Mouse (Mus musculus): ENCODE measurements at regions not wholly inside any gene's neighbourhood (a gene's known extent, or its start where the extent isn't known, plus 50 kb on each side); places are given as distances from the start of the nearest gene placed in this dataset.
A peak's percentile ranks its signal among the peaks of the same experiment; 100 is the strongest.

GRCm38 (mm10) chr5:103293953-103294352 is 82.8 kb upstream of the Mapk10 start:
- H3K4me1 ChIP-seq (ENCODE audit: control insufficient read depth, insufficient read depth, low read length) = no peaks in the 10 kb centered on the region
- no peak overlapping the region for H3K27ac ChIP-seq (replicated peaks; ENCODE audit: low read depth, low read length)
- WGBS = 82% methylated on average over 3 of the region's 3 CpGs
- no peak overlapping the region for H3K4me3 ChIP-seq (ENCODE audit: low read depth, low read length)
- ATAC-seq (ENCODE audit: low read depth) = no peak
- 0 out of 2 replicates have a peak, but pooled peaks cover 3% of the 10 kb centered on the region for H3K9me3 ChIP-seq (ENCODE audit: control insufficient read depth, low read length)
- H3K27me3 ChIP-seq (replicated peaks; ENCODE audit: control insufficient read depth, insufficient read depth, low read length) = no peaks in the 10 kb centered on the region
- H3K9ac ChIP-seq (ENCODE audit: low read depth, low read length) = no peak overlapping the region
- no peaks in the 10 kb centered on the region for H3K36me3 ChIP-seq (ENCODE audit: control insufficient read depth, insufficient read depth, low read length)
- H3K4me2 ChIP-seq (ENCODE audit: low read depth, low read length) = no peak overlapping the region
- no peak for DNase-seq (ENCODE audit: low spot score)

GRCm38 (mm10) chr5:103291691-103292090 is 80.6 kb upstream of the Mapk10 start:
- ATAC-seq (ENCODE audit: low read depth) (no peak), DNase-seq (ENCODE audit: low spot score) (no peak)
- Histone ChIP-seq H3K4me2 (ENCODE audit: low read depth, low read length) (no peak overlapping the region), H3K4me3 (ENCODE audit: low read depth, low read length) (no peak overlapping the region), H3K4me1 (ENCODE audit: control insufficient read depth, insufficient read depth, low read length) (no peaks in the 10 kb centered on the region), H3K27me3 (replicated peaks; ENCODE audit: control insufficient read depth, insufficient read depth, low read length) (no peaks in the 10 kb centered on the region), H3K27ac (replicated peaks; ENCODE audit: low read depth, low read length) (no peak overlapping the region), H3K9ac (ENCODE audit: low read depth, low read length) (no peak overlapping the region), H3K36me3 (ENCODE audit: control insufficient read depth, insufficient read depth, low read length) (no peaks in the 10 kb centered on the region), H3K9me3 (ENCODE audit: control insufficient read depth, low read length) (0 out of 2 replicates have a peak, but pooled peaks cover 3% of the 10 kb centered on the region)
- 89% methylated on average over 9 of the region's 9 CpGs for WGBS

- ATAC-seq (ENCODE audit: low read depth) = no peak
Measured at GRCm38 (mm10) chr5:103291219-103291618, 80.1 kb upstream of the Mapk10 start.

GRCm38 (mm10) chr5:103269206-103269605 is 58.1 kb upstream of the Mapk10 start:
- Histone ChIP-seq H3K36me3 (ENCODE audit: control insufficient read depth, insufficient read depth, low read length) (no peaks in the 10 kb centered on the region), H3K27ac (replicated peaks; ENCODE audit: low read depth, low read length) (no peak overlapping the region), H3K4me3 (ENCODE audit: low read depth, low read length) (no peak overlapping the region), H3K27me3 (replicated peaks; ENCODE audit: control insufficient read depth, insufficient read depth, low read length) (no peaks in the 10 kb centered on the region), H3K4me1 (ENCODE audit: control insufficient read depth, insufficient read depth, low read length) (no peaks in the 10 kb centered on the region), H3K4me2 (ENCODE audit: low read depth, low read length) (no peak overlapping the region), H3K9ac (ENCODE audit: low read depth, low read length) (no peak overlapping the region), H3K9me3 (ENCODE audit: control insufficient read depth, low read length) (no peaks in the 10 kb centered on the region)
- no peak for ATAC-seq (ENCODE audit: low read depth)
- no peak for DNase-seq (ENCODE audit: low spot score)
- WGBS = 75% methylated on average over 6 of the region's 6 CpGs

More at GRCm38 (mm10) chr5:103291219-103291618, 80.1 kb upstream of the Mapk10 start:
- WGBS = 94% methylated on average over 8 of the region's 8 CpGs
- Histone ChIP-seq H3K9me3 (ENCODE audit: control insufficient read depth, low read length) (0 out of 2 replicates have a peak, but pooled peaks cover under 1% of the 10 kb centered on the region), H3K27me3 (replicated peaks; ENCODE audit: control insufficient read depth, insufficient read depth, low read length) (no peaks in the 10 kb centered on the region), H3K9ac (ENCODE audit: low read depth, low read length) (no peak overlapping the region), H3K4me1 (ENCODE audit: control insufficient read depth, insufficient read depth, low read length) (no peaks in the 10 kb centered on the region), H3K27ac (replicated peaks; ENCODE audit: low read depth, low read length) (no peak overlapping the region), H3K4me2 (ENCODE audit: low read depth, low read length) (no peak overlapping the region), H3K4me3 (ENCODE audit: low read depth, low read length) (no peak overlapping the region), H3K36me3 (ENCODE audit: control insufficient read depth, insufficient read depth, low read length) (no peaks in the 10 kb centered on the region)
- no peak for DNase-seq (ENCODE audit: low spot score)

- H3K9ac ChIP-seq (ENCODE audit: low read depth, low read length) = no peak overlapping the region
- 82% methylated on average over 2 of the region's 2 CpGs for WGBS
- no peak overlapping the region for H3K27ac ChIP-seq (replicated peaks; ENCODE audit: low read depth, low read length)
- no peaks in the 10 kb centered on the region for H3K4me1 ChIP-seq (ENCODE audit: control insufficient read depth, insufficient read depth, low read length)
- DNase-seq (ENCODE audit: low spot score) (no peak), ATAC-seq (ENCODE audit: low read depth) (no peak)
- no peaks in the 10 kb centered on the region for H3K9me3 ChIP-seq (ENCODE audit: control insufficient read depth, low read length)
- H3K4me3 ChIP-seq (ENCODE audit: low read depth, low read length) = no peak overlapping the region
- H3K36me3 ChIP-seq (ENCODE audit: control insufficient read depth, insufficient read depth, low read length) = no peaks in the 10 kb centered on the region
- no peaks in the 10 kb centered on the region for H3K27me3 ChIP-seq (replicated peaks; ENCODE audit: control insufficient read depth, insufficient read depth, low read length)
- no peak overlapping the region for H3K4me2 ChIP-seq (ENCODE audit: low read depth, low read length)
Measured at GRCm38 (mm10) chr5:103264903-103265302, 53.8 kb upstream of the Mapk10 start.

GRCm38 (mm10) chr5:103261406-103261805 is 50.3 kb upstream of the Mapk10 start:
- Histone ChIP-seq H3K36me3 (ENCODE audit: control insufficient read depth, insufficient read depth, low read length) (no peaks in the 10 kb centered on the region), H3K4me3 (ENCODE audit: low read depth, low read length) (no peak overlapping the region), H3K9me3 (ENCODE audit: control insufficient read depth, low read length) (no peaks in the 10 kb centered on the region), H3K4me2 (ENCODE audit: low read depth, low read length) (no peak overlapping the region), H3K27me3 (replicated peaks; ENCODE audit: control insufficient read depth, insufficient read depth, low read length) (no peaks in the 10 kb centered on the region), H3K9ac (ENCODE audit: low read depth, low read length) (no peak overlapping the region), H3K4me1 (ENCODE audit: control insufficient read depth, insufficient read depth, low read length) (no peaks in the 10 kb centered on the region), H3K27ac (replicated peaks; ENCODE audit: low read depth, low read length) (no peak overlapping the region)
- DNase-seq (ENCODE audit: low spot score) = peak; percentile 14
- ATAC-seq (ENCODE audit: low read depth) = no peak
- 85% methylated on average over 10 of the region's 10 CpGs for WGBS
